Mouse (Mus musculus) gastrocnemius, postnatal 36 days (tissue): ENCODE measurements around the gene Meioc. TPM values are rescaled to one million over a fixed set of nuclear protein-coding genes. Genes with fewer than 3 reads are reported as not detected.
A peak's percentile ranks its signal among the peaks of the same experiment; 100 is the strongest.

ENCODE experiments used
- DNase-seq, 2 experiments: peaks; one replicate each; pipeline ENCODE4 v3.0.0; 2022
- intact Hi-C: fragments of 180-260 bp; cut with DNase I; formaldehyde crosslinking; loops from one replicate; pipeline ENCODE4 v1.15.1; 2025
- long read RNA-seq, 2 experiments: library from polyadenylated mRNA; stranded (forward); transcript quantifications; one replicate each; pipeline ENCODE4 v2.0.0; 2021
- total RNA-seq, 2 experiments: library from RNA; stranded (reverse); gene quantifications; 2 replicates each; pipeline ENCODE4 v1.2.3; 2021

Gene Meioc
- not detected for total RNA-seq
- long read RNA-seq, experiment 1 = 0 reads
- long read RNA-seq, experiment 2 = 0 reads

DNA sequence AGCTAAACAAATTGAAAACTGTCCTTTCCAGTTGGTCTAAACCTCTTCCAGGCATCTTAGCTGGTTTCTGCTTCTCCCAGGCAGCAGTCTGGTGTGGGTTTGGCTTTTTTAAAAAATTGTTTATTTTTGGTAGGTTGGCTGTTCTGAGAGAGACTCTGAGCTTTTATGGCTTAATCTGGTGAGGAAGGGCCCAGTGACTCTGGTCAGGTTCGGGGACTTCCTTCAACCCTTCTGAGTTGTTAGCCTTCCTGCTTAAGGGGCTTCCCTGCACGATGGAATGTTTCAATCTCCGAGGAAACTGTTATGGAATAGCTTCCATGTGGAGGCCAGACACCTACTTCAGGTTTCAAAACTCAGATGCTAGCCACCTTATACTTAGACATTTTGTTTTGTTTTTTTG, at the start of gene Meioc:
Gene Meioc (plus strand): TSS at position 301 of the 400 bp plus-strand sequence.
- intact Hi-C loops = no loop called here
- no peak for DNase-seq

DNA sequence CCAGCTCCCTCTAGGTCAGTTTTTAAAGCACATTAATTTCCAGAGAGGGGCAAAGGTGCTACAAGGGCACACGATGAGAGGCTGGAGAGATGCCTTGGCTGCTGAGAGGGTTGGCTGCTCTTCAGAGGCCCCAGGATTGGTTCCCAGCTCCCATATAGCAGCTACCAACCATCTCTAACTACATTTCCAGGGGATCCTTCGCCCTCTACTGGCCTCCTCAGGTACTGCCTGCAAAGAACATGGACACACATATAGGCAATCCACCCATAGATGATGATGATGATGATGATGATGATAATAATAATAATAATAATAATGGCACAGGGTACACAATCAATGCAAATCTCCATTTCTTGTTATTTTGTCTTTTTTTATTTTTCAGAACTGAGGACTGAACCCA, 44.1 kb upstream of the Meioc start:
- no peak for DNase-seq
- intact Hi-C loops = no loop called here

DNA sequence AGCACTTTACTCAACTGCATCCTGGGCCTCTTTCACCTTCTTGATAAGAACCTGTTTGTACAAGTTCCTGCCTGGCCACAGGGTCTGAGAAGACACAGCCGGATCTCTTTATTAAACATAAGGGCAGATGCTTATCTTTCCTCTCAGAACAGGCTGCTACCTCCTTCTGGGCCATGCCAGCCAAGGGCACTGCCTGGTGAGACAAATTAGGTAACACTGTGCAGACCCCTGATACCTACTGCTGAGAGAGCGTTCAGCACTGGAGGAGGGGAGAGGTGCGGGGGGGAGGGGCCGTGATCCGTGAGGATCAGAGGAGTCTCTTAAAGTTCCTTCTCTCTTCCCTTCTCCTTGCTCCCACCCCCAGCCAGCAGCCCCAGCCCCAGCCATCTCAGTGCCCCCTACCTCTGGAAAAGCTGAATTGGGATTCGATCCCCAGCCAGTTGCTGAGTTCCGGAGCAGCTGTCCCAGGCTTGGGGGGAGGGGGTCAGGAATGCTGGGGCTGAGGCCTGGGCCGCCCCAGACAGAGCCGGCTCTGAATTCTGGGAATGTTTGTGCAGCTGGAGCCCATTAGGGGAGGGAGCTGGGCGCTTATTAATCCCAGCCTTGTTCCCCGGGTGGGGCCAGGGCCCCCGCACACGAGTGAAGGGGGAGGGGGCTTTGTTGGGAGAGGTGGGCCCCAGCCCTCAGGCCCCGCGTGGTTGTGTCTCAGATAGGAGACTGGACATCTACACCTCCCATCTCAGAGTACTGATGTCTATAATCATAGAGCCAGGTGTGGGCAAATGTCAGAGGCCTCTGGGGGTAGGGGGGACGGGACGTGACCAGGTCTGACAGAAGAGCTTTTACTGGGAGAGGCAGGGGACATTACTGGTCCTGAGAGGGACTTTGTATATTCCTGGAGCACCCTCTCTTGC, 39.4 kb upstream of the Meioc start:
- no peak for DNase-seq
- intact Hi-C loops = no loop called here

DNA sequence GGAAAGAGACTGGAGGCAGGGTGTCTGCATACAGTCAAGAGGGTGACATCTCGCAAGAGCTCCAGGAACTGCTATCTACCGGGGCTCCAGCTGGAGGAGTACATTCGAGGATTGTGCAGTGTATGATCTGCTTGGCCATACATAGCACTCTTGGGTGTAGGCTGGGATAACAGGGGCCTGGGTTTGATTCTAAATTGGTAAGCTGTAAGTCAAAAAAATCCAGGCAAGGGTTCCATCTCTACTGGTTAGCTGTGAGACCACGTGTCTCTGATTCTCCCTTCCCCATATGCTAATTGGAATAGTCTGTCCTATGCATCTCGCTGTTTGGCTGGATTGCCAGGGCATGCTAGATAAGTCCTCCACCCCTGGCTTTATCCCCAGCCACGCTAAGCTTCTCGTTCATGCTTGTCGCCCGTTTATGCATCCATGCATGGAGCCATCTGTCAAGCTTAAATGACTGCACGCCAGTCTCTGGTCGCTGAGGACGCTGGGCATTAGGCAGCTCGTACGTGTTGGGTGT, 38.6 kb upstream of the Meioc start:
- DNase-seq = no peak
- intact Hi-C loops = no loop called here

DNA sequence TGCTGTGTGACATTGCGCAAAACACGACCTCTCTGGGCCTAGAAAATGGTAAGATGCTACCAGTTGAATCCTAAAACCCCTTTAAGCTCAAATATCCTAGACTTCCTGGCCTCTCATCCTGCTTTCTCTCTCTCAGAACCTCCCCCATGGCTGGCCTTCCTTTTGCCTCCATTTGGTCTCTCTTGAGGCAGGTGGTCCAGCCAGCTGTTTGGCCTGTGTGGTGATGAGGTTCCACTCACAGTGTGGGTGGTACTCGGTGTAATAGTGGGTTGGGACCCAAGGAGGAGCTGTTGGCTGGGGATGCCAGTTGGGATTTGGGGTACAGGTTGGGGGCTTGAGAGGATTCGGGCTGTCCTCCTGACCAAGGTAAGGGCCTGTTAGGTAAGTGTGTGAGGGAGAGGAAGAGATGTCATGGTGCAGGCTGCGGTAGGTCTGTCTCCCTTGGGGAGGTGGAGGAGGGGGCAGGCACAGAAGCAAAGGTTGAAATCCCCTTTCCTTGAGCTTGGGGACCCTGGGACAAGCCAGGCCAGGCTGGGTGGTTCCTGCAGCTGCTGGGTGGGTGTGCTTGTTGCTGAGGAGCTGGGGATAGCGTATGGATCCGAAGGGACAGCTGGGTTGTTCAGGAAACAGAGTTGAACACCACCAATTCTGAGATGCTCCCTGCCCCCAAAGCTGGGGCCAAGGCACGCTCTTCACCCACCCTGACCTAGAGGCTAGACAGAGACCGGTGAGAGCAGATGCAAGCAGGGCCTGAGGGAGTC, 36.2 kb upstream of the Meioc start:
- DNase-seq = no peak
- intact Hi-C loops = no loop called here

DNA sequence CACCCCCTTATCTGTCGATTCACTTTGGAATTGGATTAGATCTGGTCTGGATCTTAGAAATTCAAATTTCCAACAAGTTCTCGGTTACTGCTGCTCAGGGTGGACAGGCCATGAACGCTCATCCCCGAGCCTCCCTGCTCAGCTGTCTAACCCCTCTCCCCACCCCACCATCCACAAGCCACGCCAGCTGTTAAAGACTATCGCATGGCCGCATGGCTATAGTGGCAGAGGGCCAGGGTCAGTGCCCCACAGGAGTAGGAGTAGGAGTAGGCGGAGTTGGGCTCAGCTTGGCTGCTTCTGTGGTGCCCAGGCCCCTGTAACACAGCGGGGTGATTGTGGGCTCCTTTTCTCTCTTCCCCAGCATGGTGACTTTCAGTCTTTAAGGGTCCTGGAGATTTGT, 35.0 kb upstream of the Meioc start:
- DNase-seq = no peak

DNA sequence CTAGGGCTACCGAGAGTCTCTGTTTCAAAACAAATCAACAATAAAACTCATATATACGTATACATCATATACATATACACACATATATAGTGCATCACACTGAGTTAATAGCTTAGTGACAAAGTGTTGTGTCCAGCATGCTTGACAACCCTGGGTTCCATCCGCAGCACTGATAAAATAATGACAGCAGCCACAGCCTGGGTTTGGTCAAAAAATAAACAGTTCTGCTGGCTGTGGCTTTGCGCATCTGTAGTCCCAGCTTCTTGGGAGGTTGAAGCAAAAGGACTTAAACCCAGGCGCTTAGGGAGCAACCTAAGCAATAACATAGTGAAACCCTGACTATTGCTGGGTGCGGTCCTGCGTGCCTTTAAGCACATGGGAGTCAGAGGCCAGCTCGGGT, 34.1 kb upstream of the Meioc start:
- intact Hi-C loops = no loop called here
- no peak for DNase-seq

More for the DNA sequence above, 35.0 kb upstream of the Meioc start:
- intact Hi-C loops = no loop called here

DNA sequence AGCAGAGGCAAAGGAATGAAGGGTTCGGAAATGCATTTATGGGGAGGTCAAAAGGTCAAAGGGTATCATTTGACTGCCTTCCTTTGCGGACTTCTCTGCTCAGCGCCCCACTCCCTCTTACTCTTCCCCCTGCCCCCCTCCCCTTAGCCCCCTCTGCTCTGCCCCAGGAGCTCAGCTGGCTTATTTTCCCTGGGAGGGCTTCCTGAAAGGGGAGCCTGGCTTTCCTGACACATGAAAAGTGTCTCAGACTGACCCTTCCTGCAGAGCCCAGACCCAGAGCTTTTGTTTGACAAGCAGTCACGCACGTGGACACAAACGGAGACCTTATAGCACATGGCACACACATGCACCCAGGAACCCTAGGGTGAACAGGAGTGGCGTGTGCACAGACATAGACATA, 32.8 kb upstream of the Meioc start:
- no peak for DNase-seq
- intact Hi-C loops = no loop called here

DNA sequence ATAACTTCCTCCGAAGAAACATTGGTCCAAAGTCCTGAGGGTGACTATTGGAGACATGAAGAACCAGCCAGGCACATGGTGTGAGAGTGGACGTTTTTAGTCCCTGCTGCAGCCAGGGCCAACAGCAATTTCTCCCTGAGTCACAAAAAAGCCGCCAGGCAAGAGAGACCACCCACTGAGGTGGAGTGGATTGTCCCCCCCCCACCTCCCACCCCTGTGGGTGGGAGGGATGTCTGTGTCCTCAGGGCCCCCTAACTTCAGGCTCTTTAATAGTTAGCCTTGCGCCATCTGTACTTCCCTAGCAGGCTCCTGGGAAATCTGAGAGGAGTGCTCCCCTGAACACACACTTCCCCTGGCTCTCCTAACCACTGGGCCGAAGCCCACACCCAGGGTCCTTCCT, 32.3 kb upstream of the Meioc start:
- no peak for DNase-seq
- intact Hi-C loops = no loop called here

DNA sequence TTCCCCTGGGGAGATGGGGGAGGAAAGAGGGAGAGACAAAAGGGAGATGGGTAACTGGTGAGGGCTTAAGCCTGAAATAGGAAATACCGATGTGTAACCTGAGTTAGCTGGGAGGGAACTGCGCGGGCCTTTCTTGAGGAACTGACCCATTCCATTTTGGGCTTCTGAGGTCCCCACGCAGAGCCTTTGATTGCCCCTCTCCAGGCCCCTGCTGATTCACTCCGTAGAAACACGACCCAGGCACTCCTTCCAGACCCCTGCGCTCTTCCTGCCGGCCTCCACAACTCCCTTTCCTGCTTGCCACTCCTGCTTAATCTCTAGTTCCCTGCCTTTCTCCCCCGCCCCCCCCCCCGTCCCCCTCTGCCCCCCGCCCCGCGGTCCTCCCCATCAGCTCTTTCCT, 30.8 kb upstream of the Meioc start:
- DNase-seq = no peak
- intact Hi-C loops = no loop called here

DNA sequence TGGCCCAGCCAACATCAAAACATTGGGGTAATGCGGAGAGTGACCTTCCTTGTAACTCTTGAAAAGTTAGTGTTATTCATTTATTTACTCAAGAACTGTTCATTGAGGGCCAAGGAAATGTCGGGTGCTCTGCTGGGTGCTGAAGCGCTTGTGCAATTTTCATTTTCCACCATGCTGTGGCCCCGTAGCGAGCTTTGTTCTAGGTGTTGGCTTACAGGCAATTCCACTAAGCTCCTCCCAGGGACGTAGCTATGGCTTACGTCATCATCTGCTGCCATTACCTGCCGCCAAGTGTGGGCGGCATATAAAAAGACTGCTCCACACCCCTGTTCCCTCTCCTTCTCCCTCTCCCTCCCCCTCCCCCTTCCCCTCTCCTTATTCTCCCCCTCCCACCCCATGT, 30.1 kb upstream of the Meioc start:
- intact Hi-C loops = no loop called here
- DNase-seq = no peak

DNA sequence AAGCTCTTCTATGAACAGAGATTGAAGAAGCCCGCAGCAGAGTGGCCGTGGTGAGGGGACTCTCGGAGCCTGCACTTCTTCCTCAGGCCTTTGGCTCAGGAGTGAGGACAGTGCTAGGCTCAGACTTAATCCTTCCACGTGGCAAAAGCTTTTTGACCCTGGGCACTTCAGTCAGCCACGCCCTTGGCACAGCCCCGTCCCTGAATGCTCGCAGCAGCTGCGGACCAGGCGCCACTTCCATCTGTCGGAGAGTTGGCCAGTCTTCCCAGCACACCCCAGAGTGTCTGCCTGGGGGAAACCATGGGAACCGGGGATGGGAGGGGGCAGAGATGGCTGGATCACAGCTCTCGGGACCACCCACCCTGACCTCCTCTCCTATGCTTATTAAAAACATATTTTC, 26.6 kb upstream of the Meioc start:
- intact Hi-C loops = no loop called here
- DNase-seq = peak; percentile 22 to 26

DNA sequence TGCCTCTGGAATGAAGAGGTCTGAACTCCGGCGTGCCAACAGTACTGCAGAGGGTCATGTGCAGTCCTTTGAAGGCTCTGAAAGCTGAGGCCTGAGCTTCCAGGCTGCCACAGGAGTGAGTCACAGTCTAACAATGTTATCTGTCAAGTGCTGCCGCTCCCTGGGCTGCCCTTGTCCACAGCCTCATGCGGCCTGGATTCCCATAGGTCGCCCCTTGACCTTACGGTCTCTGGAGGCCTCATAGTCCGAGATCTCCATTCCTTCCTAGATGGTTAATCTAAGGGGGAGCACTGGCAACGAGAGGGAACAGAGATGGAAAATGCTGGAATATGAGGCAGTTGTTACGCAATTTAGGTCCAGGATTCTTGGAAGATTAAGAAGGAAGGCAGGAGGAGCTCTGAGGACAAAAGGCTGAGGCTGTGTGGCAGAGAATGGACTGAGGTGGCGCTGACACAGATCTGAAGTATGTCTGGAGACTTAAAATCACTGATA, 19.6 kb upstream of the Meioc start:
- intact Hi-C loops = no loop called here
- peak in 1 of 2 experiments; percentile 30 for DNase-seq

DNA sequence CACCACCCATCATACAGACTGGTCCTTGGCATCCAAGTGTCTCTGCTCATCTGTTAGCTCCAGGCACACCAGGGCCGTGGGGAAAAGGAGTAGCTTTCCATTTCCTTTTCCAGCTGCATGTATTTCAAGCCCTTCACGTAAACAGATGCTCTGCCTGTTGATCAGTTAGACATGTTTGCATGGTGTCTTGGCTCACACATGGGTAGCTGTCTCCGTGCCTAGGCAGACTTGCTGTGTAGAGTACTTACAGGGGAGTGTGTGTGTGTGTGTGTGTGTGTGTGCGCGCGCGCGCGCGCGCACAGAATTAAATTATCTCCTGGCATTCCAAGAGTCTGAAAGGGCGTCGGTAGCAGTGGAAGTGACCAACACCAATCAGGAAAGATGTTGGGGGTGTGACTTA, 17.3 kb upstream of the Meioc start:
- DNase-seq = no peak
- intact Hi-C loops = no loop called here

DNA sequence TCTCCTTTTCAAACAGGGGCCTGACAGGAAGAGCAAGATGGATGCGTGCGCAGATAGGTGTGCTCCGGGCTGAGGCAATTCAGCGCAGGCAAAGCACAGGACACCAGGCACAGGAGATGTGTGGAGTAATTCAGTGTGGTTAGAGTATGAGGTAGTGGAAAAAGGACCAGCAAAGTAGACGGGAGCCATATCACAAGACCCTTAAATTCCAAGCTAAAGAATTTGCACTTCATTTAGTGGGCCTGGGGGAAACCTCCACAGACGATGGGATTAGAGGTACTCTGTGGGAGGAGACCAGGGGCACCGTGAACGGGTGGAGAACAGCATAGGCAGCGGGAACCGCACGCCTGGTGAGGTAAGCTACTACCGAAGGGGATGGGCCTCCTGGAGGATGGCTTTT, 15.6 kb upstream of the Meioc start:
- intact Hi-C loops = no loop called here
- no peak for DNase-seq

DNA sequence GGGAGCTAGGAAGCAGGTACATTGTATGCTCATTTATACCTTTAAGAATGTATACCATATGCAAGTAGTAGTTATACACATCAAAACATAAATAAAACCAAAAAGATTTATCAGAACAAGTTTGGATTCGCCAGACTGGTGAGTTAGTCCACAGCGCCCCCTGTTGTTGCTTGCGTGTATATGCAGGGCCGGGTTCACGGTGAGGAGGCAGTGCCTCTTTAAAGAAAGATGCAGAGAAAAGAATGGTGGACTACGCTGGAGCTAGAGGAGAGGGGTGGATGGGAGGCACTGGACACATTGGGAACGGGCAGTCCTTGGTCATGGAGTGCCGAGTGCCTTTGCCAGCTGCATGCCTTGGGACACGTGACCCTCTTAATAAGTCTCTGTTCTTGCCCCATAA, 12.1 kb upstream of the Meioc start:
- intact Hi-C loops = loop anchor here (5.0 kb wide), 1 partner anchor 164 kb away; no protein-coding TSS in a partner anchor
- peak; percentile 59 to 61 for DNase-seq

DNA sequence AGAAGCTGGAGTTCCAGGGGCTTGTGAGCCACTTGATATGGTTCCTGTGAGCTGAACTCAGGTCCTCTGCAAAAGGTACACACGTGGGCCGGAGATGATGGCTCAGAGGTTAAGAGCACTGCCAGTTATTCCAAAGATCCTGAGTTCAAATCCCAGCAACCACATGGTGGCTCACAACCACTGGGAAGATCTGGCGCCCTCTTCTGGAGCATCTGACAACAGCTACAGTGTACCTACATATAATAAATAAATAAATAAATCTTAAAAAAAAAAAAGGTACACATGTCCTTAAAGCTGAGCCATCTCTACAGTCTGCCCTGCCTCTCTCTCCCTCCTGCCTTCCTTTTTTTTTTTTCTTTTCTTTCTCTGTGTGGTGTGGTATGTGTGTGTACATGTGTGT, 10.7 kb upstream of the Meioc start:
- intact Hi-C loops = loop anchor here (1.0 to 5.0 kb wide), 2 partner anchors 80 to 166 kb away; no protein-coding TSS in a partner anchor
- peak in 1 of 2 experiments; percentile 6 for DNase-seq

DNA sequence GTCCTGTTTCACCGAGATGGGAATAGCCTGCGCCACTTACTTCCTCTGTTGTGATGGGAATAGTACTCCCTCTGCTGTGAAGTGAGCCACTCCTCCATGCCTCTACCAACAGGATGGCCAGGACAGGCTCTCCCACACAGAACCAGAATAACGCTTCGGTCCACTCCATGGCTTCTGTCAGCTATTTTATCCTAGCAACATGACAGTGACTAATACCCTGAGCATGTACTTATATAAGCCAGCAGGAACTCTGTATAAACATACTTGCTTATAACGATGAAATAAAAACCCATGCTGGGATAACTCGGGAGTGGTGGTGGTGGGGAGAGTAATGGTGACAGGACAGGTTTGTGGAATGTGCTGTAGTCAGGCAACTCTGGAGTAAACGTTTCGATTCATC, 7.6 kb upstream of the Meioc start:
- DNase-seq = no peak
- intact Hi-C loops = no loop called here

DNA sequence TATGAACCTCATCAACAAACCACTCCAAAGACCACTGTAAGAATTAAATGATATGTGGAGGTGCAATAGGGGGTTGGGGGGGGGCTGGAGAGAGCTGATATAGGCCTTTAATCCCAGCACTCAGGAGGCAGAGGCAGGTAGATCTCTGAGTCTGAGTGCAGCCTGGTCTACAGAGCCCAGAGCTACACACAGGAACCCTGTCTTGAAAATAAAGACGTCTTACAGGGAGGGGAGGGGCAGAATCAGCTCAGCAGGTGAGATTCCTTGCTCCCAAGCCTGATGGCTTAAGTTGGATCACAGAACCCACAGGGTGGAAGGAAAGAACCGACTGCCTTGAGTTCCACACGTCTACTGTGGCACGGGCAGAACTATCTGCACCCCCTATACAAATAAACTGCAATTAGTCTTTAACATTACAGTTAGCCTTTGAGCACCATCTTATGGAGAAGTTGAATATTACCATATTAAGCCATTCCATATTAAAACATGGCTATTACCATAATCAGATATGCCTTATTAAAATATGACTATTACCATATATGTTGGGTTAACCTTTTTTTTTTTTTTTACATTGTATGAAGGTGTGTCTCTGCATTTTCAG, 7.1 kb upstream of the Meioc start:
- intact Hi-C loops = no loop called here
- DNase-seq = no peak

DNA sequence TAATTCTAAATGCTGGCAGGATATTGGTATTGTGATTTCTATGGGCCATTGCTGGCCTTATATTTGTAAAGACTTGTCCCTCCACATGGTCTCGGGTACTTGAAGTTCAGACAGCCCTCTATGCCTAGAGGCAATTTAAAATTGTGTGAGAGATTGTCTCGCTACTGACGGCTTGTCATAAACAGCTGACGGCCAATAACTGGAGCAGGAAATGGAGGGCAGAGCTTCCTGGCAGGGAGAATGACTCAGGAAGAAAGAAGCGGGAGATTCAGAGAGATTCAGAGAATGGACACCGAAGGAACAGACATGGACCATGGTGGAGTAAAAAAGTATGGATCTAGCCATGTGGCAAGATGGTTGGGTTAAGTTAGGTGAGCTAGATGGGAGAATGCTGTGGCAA, 6.6 kb upstream of the Meioc start:
- intact Hi-C loops = no loop called here
- DNase-seq = no peak

DNA sequence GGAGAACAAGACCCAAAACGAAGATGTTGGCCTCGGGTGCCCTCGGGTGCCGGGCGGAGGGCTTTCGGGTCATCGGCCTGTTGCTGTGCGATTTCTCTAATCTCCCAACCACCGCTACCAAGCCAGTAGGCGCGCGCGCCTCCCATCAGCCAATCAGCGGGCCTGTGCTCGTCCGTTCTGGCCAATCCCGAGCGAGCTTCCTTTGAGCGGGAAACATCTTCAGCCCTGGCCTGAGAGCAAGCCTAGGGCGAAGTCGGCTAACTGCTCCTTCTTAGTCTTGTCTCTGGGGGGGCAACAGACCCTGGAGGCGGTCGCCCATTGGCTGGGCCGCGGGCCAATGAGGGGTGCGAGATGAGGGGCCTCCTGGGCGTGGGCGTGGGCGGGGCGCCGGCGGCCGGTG, 1.6 kb downstream of the Meioc start:
- intact Hi-C loops = no loop called here
- DNase-seq = no peak
